Mouse (Mus musculus): ENCODE measurements at regions not wholly inside any gene's neighbourhood (a gene's known extent, or its start where the extent isn't known, plus 50 kb on each side); places are given as distances from the start of the nearest gene placed in this dataset.

- DNase-seq (ENCODE audit: low read depth): no peak
These were observed 180.9 kb downstream of the Zfp365 start for GRCm38 (mm10) chr10:67731577-67731976.

DNA sequence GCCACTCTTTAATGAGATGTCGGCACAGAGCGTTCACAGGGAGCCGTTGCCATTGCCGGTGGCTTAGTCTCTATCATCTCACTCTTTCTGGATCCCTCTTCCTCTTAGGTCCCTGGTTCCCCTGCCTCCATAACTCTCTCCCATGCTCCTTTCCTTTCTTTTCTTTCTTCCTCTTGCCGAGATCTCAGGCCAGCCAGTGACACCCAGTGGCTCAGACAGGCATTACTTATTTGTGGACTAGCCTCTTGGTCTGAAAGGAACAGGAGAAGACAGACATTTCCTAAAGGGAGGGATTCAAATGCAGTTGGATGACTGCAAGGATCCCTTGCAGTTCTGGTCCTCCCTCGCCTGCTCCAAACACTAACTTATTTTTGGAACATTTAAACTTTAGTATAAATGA, 180.5 kb upstream of the Ado start:
- peak; percentile 45 for DNase-seq (ENCODE audit: low read depth)

DNA sequence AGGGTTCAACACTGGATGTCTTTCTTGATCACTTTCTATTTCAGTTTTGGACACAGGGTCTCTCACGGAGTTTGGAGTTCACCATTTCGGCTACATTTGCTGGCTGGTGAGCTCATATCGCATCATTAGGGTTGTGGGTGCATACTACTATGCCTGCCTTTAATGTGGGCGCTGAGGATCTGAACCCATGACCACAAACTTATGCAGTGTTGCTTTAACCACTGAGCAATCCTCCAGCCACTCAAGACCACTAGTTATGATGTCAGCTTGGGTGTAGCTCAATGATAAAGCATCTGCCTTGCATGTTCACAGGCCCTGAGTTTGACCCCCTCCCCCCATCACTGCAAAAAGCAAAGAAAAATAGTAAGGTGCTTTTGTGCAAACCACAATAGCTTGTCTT, 178.8 kb upstream of the Ado start:
- no peak for DNase-seq (ENCODE audit: low read depth)

GRCm38 (mm10) chr10:67726796-67727195, 178.0 kb upstream of the Ado start:
- DNase-seq (ENCODE audit: low read depth): no peak

DNA sequence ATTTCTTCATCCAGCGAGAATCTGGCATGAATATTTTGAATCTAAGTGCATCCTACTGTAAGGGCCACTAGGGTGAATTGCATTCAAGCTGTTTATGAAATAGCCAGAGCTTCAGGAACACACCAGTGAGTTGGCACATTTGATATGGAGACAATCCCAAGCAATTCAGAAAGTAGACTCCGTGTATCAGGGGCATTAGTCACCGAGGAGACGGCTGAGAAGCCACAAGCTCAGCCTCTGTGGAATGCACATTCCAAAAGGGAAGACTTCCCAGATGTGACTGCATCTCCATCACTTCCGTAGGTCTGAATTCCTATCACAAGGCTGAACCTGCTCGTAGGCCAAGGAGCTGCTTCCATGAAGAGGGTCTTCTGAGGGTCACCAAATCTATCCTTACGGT, 177.6 kb upstream of the Ado start:
- no peak for DNase-seq (ENCODE audit: low read depth)

GRCm38 (mm10) chr10:67721787-67722186, 173.0 kb upstream of the Ado start:
- DNase-seq (ENCODE audit: low read depth): peak; percentile 21

GRCm38 (mm10) chr10:67717506-67717905, 168.8 kb upstream of the Ado start:
- DNase-seq (ENCODE audit: low read depth): no peak

GRCm38 (mm10) chr10:67715046-67715445, 166.3 kb upstream of the Ado start:
- DNase-seq (ENCODE audit: low read depth): no peak

- peak; percentile 42 for DNase-seq (ENCODE audit: low read depth)
These were observed 164.3 kb upstream of the Ado start for GRCm38 (mm10) chr10:67713098-67713497.

GRCm38 (mm10) chr10:67712665-67713064, 163.9 kb upstream of the Ado start:
- DNase-seq (ENCODE audit: low read depth): peak; percentile 52

DNA sequence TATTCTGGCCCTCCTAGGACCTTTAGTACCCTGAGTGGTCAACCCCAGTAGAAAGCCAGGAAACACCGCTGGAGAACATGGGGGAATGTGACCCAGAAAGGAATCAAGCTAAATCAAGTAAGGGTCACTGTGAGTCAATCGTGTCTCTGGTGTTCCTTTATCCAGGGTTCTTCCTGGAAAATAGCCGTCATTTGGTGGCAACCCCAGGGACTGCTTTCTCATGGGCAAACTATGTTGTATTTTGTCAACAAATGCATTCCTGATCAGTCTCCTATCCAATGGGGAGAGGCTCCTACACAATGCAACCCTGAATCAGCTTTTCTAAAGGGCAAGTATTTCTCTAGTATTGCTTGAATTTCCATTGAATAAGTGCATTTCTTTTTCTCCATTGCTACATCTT, 163.2 kb upstream of the Ado start:
- no peak for DNase-seq (ENCODE audit: low read depth)

GRCm38 (mm10) chr10:67706436-67706835, 157.7 kb upstream of the Ado start:
- no peak for DNase-seq (ENCODE audit: low read depth)

GRCm38 (mm10) chr10:67702783-67703455, 154.2 kb upstream of the Ado start:
- no peak for DNase-seq (ENCODE audit: low read depth)

DNA sequence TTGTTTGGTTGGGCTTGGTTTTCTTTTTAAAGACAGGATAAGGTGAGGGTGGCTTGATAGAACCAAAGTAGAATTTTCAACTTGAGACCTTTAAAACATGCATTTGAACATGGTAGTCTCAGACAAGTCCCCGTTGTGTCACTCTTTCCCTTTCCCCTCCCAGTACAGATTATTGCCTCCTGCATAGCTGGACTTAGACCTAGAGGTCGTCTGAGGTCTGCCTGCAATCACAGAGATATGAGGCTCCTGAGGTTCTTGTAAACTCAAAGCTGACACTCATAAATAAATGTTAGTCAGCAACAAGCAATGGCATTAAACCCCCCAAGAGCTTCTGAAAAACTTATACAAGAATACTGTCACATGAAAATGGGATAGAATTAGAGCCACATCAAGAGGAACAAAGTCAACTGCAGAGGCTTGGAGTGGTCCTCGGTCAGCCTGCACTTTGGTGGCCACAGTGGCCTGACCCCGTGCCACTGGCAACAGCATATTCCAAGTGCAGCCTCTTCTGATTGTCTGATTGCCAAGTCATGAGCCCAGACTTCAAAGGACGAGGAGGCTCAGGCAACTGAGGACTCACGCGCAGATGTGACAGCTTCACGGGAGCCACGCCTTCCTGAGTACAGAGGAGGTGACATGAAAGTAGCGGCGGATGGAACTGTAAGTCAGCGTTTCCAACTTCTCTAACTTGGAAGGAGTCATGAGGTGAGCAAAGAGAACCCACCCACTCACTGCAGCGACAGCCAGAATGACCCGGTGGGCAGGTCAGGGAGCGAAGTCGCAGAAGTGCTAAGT, 148.8 kb upstream of the Ado start:
- DNase-seq (ENCODE audit: low read depth): no peak

DNA sequence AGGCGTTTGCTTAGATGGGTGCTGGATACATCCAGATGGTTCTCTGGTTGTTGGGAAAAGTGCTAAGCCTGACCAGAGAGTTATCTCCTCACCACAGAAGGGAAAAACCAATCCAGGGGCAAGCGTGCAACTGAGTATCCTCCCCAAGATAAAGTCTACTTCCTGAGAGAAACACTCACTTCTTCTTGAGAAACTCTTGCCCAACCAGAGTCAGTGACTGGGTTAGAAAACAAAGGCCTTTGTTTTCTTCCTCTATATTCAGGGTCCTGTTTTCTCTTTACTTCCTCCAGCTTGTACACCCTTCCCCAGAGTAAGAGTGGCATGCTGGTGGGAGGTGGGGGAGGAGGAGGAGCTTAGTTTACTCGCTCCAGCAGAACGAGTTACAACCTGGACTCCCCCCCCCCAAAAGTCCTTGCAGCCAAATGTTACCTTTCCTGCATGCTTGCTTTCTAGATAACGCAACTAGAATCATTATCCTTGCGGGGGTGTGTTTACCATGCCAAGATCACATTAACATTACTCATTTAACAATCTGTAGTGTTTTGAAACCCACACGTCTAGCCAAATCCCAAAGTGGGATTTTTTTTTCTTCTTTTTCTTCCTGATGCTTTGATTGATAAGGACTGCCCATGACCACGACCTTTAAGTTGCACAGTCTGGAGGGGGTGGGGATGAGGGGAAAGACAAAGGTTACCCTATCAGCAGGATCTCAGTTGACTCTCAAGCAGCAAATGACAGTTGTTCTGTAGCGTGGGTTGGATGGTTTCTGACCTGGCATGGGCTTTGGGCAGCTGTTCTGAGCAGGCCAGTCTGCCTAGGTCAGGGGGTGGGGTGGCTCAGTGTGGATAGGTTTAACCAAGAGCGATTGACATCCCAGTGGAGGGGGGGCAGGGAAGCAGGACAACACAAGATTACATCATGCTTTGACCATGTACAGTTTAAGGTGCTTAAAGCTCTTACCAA, 147.4 kb upstream of the Ado start:
- DNase-seq (ENCODE audit: low read depth): peak; percentile 75

- no peak for DNase-seq (ENCODE audit: low read depth)
These were observed 146.0 kb upstream of the Ado start for GRCm38 (mm10) chr10:67694751-67695150.

GRCm38 (mm10) chr10:67693586-67693985, 144.8 kb upstream of the Ado start:
- peak; percentile 17 for DNase-seq (ENCODE audit: low read depth)

DNA sequence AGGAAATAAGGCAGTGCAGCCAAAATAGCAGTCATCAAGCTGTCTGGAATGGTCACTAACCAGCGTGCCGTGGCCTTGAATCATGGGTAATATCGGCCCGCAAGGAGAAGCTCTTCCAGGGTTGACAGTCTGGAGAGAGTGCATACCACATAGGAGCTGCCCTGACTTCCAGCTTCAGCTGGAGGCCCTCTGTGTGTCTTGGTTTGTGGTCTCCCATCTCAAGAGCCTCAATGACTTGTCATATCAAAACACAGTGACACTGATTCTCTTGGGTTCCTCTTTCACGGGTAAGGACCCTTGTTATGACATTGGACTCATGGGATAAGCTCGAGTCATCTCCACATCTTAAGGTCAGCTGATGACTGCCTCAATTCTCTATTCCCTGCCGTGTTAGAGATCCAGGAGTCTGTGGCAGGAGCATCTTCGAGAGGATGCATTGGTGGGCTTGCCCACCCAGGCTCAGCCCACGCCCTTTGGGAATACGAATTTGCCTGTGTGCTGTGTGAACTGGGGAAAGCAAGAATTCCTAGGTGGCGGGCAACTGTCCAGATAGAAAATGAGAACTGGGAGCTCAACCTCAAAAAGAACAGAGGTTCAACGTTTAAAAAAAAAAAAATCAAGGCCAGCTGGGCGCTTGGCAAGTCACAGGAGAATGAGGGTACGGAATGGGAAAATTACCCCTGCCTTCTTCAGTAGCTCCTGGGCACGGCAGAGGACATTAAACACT, 141.4 kb upstream of the Ado start:
- DNase-seq (ENCODE audit: low read depth): peak; percentile 22

- no peak for DNase-seq (ENCODE audit: low read depth)
These were observed 130.6 kb upstream of the Ado start for GRCm38 (mm10) chr10:67679382-67679781.

DNA sequence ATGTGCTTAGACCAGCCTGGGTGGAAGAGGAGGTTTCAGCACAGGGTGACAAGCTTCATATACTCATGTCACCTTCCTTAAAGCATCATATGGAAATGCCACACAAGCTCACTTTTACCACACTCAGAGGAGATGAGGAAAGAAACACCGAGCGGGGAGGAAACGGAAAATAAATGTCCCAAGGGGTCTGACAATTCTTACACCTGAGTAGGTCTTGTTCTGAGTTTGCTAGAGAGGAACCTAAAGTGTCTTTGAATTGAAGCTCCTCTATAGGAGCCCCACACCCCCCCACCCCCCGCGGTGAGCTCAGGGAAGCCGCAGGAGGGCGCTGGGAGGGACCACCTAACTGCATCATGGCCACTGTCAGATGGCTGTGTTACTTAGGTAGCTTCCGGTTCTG, 124.7 kb upstream of the Ado start:
- no peak for DNase-seq (ENCODE audit: low read depth)

- DNase-seq (ENCODE audit: low read depth): no peak
These were observed 123.5 kb upstream of the Ado start for GRCm38 (mm10) chr10:67672281-67672680.

DNA sequence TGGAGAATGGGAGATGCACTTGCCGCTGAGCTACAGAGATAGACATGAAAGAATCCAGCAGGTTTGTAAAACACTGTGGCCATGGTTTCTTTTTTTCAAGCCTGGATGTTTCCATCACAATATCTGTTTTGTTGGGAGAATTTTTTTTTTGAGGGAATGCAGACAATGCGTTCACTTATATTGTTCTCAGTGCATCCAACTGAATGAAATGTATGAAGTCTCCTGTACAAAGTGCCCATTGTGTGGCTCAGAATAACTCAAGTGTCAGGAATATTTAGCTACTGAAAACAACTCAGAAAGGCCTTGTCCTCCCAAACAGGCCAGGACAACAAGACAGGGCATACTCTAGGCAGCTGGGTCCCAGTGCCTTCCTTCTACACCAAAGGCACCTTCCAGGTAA, 120.3 kb upstream of the Ado start:
- no peak for DNase-seq (ENCODE audit: low read depth)
